Mouse (Mus musculus): ENCODE measurements around the gene Atmin.

DNA sequence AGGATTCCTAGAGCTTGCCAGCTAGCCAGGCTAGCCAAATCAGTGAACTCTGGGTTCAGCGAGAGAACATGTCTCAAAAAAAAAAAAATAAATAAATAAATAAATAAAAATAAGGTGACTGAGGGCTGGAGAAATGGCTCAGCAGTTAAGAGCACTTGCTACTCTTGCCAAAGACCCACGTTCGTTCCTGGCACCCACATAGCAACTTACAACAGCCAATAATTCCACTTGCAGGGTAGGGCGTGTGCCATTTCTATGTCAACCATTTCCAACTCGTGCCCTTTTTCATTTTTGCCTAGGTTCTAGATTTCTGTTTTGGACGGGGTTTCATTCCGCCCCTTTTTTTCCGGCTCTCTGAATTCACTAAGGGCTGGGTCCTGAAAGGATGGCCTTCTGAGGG lies 34.9 kb downstream of the Atmin start:
- TF ChIP-seq CTCF (IDR thresholded peaks at IDR 0.05; ENCODE audit: extremely low read depth, insufficient read depth, low read length) (no peak), POLR2A (IDR thresholded peaks at IDR 0.05; ENCODE audit: extremely low read depth, insufficient read depth, low read length) (no peak)
